Comparison of ENCODE assay signal across 11 mouse cellular contexts in the genomic region with DNA sequence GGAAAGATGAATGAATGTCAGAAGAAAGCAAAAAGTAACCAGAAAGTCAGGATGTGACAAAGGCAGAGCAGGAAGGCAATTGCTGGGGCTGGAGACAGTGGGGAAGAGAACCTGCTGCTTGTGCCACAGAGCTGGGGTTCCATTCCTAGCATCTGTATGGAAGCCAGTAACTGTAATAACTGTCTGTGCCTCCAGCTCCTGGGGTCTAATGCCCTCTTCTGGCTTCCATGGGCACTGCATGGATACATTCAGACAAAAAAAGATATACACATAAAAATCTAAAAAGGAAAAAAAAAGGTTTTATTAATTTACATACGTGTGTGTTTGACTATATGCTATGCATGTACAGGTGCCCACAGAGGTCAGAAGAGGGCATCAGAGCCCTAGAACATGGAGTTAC. TPM values are rescaled to one million over a fixed set of nuclear protein-coding genes. Genes with fewer than 3 reads are reported as not detected.
DNase-seq lines count a peak whose midpoint lies in the region; ATAC-seq and TF ChIP-seq lines count a peak whose summit lies in the region.
"Had no signal": no experiment of that assay in that cellular context is flagged by ENCODE, and none has a peak within 500 bp of the region (broad histone marks: within the 10 kb centered on the region; RNA-seq: fewer than 3 reads in every experiment).

No protein-coding gene starts in this region.

- H3K27me3 ChIP-seq in kidney, embryonic 16.5 days (ENCODE audit: insufficient read depth, low read length), result no peaks in the 10 kb centered on the region
- no peaks in the 10 kb centered on the region for H3K27me3 ChIP-seq in E14TG2a.4 (ENCODE audit: insufficient read depth, low read length)
- H3K27me3 ChIP-seq: megakaryocyte, embryonic 14.5 days had no signal

- no peak overlapping the region for H3K4me3 ChIP-seq in kidney, embryonic 16.5 days (ENCODE audit: low read length)
- peak overlapping the region; percentile 73 for H3K4me3 ChIP-seq in E14TG2a.4 (replicated peaks; ENCODE audit: low read length)
- H3K4me3 ChIP-seq: megakaryocyte, embryonic 14.5 days had no signal

- peak; percentile 72 for TF ChIP-seq CTCF in E14TG2a.4 (conservative IDR thresholded peaks at IDR 0.05; ENCODE audit: low read length)

- no peak overlapping the region for H3K4me2 ChIP-seq in kidney, embryonic 16.5 days (replicated peaks; ENCODE audit: low read depth, low read length)

- no peak overlapping the region for H3K27ac ChIP-seq in kidney, embryonic 16.5 days (ENCODE audit: low read length)

- 86% methylated on average over 1 of the region's 1 CpGs for WGBS in kidney, embryonic 16.5 days

- H3K9ac ChIP-seq in kidney, embryonic 16.5 days (replicated peaks; ENCODE audit: low read length), result no peak overlapping the region

- H3K4me1 ChIP-seq in kidney, embryonic 16.5 days (ENCODE audit: insufficient read depth, low read length), result peaks cover 12% of the 10 kb centered on the region
- H3K4me1 ChIP-seq in E14TG2a.4 (replicated peaks; ENCODE audit: low read depth, low read length), result peaks cover 89% of the 10 kb centered on the region

- ATAC-seq in kidney, embryonic 16.5 days (ENCODE audit: low FRiP score, low TSS enrichment), result no peak
- no peak for ATAC-seq in granulocyte monocyte progenitor cell, adult 5-6 weeks (replicated peaks; ENCODE audit: poor library complexity, severe bottlenecking)

- H3K36me3 ChIP-seq in kidney, embryonic 16.5 days (ENCODE audit: insufficient read depth, low read length), result peaks cover 4% of the 10 kb centered on the region; the same call in 1 of the 2 replicates
- peaks cover 76% of the 10 kb centered on the region for H3K36me3 ChIP-seq in E14TG2a.4 (ENCODE audit: insufficient read depth, low read length)

- DNase-seq in kidney, adult 18-20 months, result peak; percentile 46
- DNase-seq in 416B (ENCODE audit: low read depth), result peak; percentile 23
- peak; percentile 46 to 55 for DNase-seq in kidney, postnatal 4 days
- DNase-seq in ovary, postnatal 36 days (ENCODE audit: low spot score), result no peak
- DNase-seq: adrenal gland, adult 8-10 months; thymus, postnatal 25 days had no signal

- no peaks in the 10 kb centered on the region for H3K9me3 ChIP-seq in kidney, embryonic 16.5 days (ENCODE audit: low read length)
- no peaks in the 10 kb centered on the region for H3K9me3 ChIP-seq in E14TG2a.4 (ENCODE audit: low read length)
- H3K9me3 ChIP-seq: megakaryocyte, embryonic 14.5 days had no signal

RNA-seq across cellular contexts. Expression of a gene that starts 53.9 kb away (rescaled TPM):
- polyA plus RNA-seq in kidney, embryonic 16.5 days (2015; fragmentation: Nextera tagmentation; extraction: Ambion mirVana), result 6.4 and 8.7 TPM in 2 replicates
- total RNA-seq in granulocyte monocyte progenitor cell, adult 5-6 weeks (2014; fragmentation: Nextera tagmentation), result not detected in 2 replicates
- total RNA-seq in granulocyte monocyte progenitor cell, adult 5-6 weeks (2017), result 0.69 TPM in 1 of 2 replicates, not detected in the other
- total RNA-seq: heart, postnatal 36 days had no signal
